8 mouse cellular contexts compared by ENCODE assay signal in the genomic region with DNA sequence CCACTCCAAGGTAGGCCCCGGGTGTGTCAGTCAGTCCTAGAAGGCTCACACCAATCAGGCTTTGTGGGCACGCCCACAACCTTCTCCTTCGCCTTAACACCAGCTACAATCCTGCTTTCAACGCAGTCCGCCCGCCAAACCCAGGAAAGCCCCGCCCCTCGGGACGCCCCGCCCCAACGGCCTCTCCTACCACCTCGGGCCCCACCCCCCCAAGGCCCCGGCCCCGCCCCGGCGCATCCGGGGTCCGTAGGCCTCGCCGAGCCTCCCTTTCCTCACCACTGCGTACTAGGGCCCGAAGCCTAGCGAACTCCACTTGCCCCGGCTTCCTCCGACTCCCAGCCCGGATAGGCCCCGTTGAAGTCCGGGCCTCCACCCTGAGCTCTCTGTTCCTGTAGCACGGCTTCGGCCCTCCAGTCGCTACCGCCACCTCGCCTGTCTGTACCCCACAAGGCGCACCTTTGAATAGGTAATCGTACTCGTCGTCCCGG. TPM values are rescaled to one million over a fixed set of nuclear protein-coding genes. Genes with fewer than 3 reads are reported as not detected.
A peak's percentile ranks its signal among the peaks of the same experiment; 100 is the strongest.
DNase-seq lines count a peak whose midpoint lies in the region; ATAC-seq and TF ChIP-seq lines count a peak whose summit lies in the region.

No protein-coding gene starts in this region.

- under 1% methylated on average over 38 of the region's 38 CpGs for WGBS in intestine, postnatal 0 days
- WGBS in midbrain, embryonic 10.5 days, result 1% methylated on average over 38 of the region's 38 CpGs

- intact Hi-C loops in left cerebral cortex, postnatal 36 days (cut with DNase I), result loop anchor here (1.0 kb wide), 1 partner anchor 75 kb away; no protein-coding TSS in a partner anchor

- H3K4me3 ChIP-seq in intestine, postnatal 0 days (ENCODE audit: low read depth, low read length), result peak overlapping the region; percentile 66
- H3K4me3 ChIP-seq in midbrain, embryonic 10.5 days, result peak overlapping the region; percentile 90

- peak overlapping the region; percentile 99 for H3K27ac ChIP-seq in intestine, postnatal 0 days (ENCODE audit: low read depth, low read length)
- H3K27ac ChIP-seq in midbrain, embryonic 10.5 days (replicated peaks), result peak overlapping the region; percentile 100

- H3K9ac ChIP-seq in intestine, postnatal 0 days (ENCODE audit: low read depth, low read length), result peak overlapping the region; percentile 87

- peak; percentile 93 for DNase-seq in adrenal gland, adult 8-10 months
- DNase-seq in embryo, embryonic 9.5 days (ENCODE audit: extremely low spot score), result peak; percentile 97
- DNase-seq in gastrocnemius, postnatal 4 days (ENCODE audit: low spot score in 2 of 2), result peak; percentile 93 to 96
- DNase-seq in left cerebral cortex, postnatal 36 days (ENCODE audit: low spot score in 2 of 2), result peak; percentile 86
- DNase-seq in midbrain, embryonic 10.5 days (ENCODE audit: low spot score), result peak; percentile 94
- DNase-seq in right cerebral cortex, postnatal 36 days (ENCODE audit: low spot score in 2 of 2), result peak; percentile 84 to 86
- peak; percentile 92 to 97 for DNase-seq in urinary bladder, postnatal 4 days (ENCODE audit: low spot score in 2 of 2)

- H3K27me3 ChIP-seq in intestine, postnatal 0 days (replicated peaks; ENCODE audit: control insufficient read depth, insufficient read depth, low read length), result no peaks in the 10 kb centered on the region
- H3K27me3 ChIP-seq in midbrain, embryonic 10.5 days (ENCODE audit: low read depth, poor library complexity, severe bottlenecking), result no peaks in the 10 kb centered on the region

- H3K4me2 ChIP-seq in intestine, postnatal 0 days (replicated peaks; ENCODE audit: low read depth), result peak overlapping the region; percentile 70

- H3K9me3 ChIP-seq in intestine, postnatal 0 days (ENCODE audit: control insufficient read depth), result no peaks in the 10 kb centered on the region
- H3K9me3 ChIP-seq in midbrain, embryonic 10.5 days (replicated peaks), result no peaks in the 10 kb centered on the region

- no peaks in the 10 kb centered on the region; the same call in none of the 2 replicates for H3K36me3 ChIP-seq in intestine, postnatal 0 days (ENCODE audit: control insufficient read depth, insufficient read depth)
- peaks cover 31% of the 10 kb centered on the region for H3K36me3 ChIP-seq in midbrain, embryonic 10.5 days

- peaks cover 23% of the 10 kb centered on the region for H3K4me1 ChIP-seq in intestine, postnatal 0 days (replicated peaks; ENCODE audit: control insufficient read depth, insufficient read depth, low read length)
- peaks cover 46% of the 10 kb centered on the region for H3K4me1 ChIP-seq in midbrain, embryonic 10.5 days

- no peak for TF ChIP-seq CTCF in intestine, postnatal 0 days (IDR thresholded peaks at IDR 0.05; ENCODE audit: low read depth)

- peak; percentile 89 for ATAC-seq in intestine, postnatal 0 days

RNA-seq across cellular contexts. Expression of a gene that starts 0.5 kb away (rescaled TPM):
- 100 to 1,000 TPM; 251 to 297 (median 270) TPM for total RNA-seq in adrenal gland, adult 8-10 months (2022)
- 100 to 1,000 TPM; 194 to 218 TPM for total RNA-seq in gastrocnemius, postnatal 4 days (2021)
- 157 and 160 TPM in 2 replicates for polyA plus RNA-seq in intestine, postnatal 0 days (2015; fragmentation: Nextera tagmentation; extraction: Ambion mirVana)
- 100 to 1,000 TPM; 328 to 372 TPM for total RNA-seq in left cerebral cortex, postnatal 36 days (2021)
- 363 and 422 TPM in 2 replicates for polyA plus RNA-seq in midbrain, embryonic 10.5 days (2016; fragmentation: Nextera tagmentation; extraction: Ambion mirVana)

RNA-seq across cellular contexts. Expression of a gene that starts 21.8 kb away (rescaled TPM):
- 10 to 100 TPM; 37.2 to 78.4 (median 46.3) TPM for total RNA-seq in adrenal gland, adult 8-10 months (2022)
- 10 to 100 TPM; 22.5 to 43.8 TPM for total RNA-seq in gastrocnemius, postnatal 4 days (2021)
- 26.7 and 33.5 TPM in 2 replicates for polyA plus RNA-seq in intestine, postnatal 0 days (2015; fragmentation: Nextera tagmentation; extraction: Ambion mirVana)
- 1 to 10 TPM; 3.3 to 4.8 TPM for total RNA-seq in left cerebral cortex, postnatal 36 days (2021)
- polyA plus RNA-seq in midbrain, embryonic 10.5 days (2016; fragmentation: Nextera tagmentation; extraction: Ambion mirVana), result 17.7 and 20.7 TPM in 2 replicates

RNA-seq across cellular contexts. Expression of a gene that starts 41.3 kb away (rescaled TPM):
- 100 to 1,000 TPM in 3 of 4 experiments, 10 to 100 TPM in 1; 96.1 to 125 (median 112) TPM for total RNA-seq in adrenal gland, adult 8-10 months (2022)
- total RNA-seq in gastrocnemius, postnatal 4 days (2021), result 10 to 100 TPM; 67.5 to 67.8 TPM
- 51.2 and 56.0 TPM in 2 replicates for polyA plus RNA-seq in intestine, postnatal 0 days (2015; fragmentation: Nextera tagmentation; extraction: Ambion mirVana)
- total RNA-seq in left cerebral cortex, postnatal 36 days (2021), result 10 to 100 TPM; 90.2 to 97.0 TPM
- 35.5 and 39.5 TPM in 2 replicates for polyA plus RNA-seq in midbrain, embryonic 10.5 days (2016; fragmentation: Nextera tagmentation; extraction: Ambion mirVana)

RNA-seq across cellular contexts. Expression of a gene that starts 50.5 kb away (rescaled TPM):
- 100 to 1,000 TPM in 3 of 4 experiments, 10 to 100 TPM in 1; 69.8 to 130 (median 111) TPM for total RNA-seq in adrenal gland, adult 8-10 months (2022)
- total RNA-seq in gastrocnemius, postnatal 4 days (2021), result 10 to 100 TPM; 31.6 to 33.4 TPM
- polyA plus RNA-seq in intestine, postnatal 0 days (2015; fragmentation: Nextera tagmentation; extraction: Ambion mirVana), result 14.8 and 14.9 TPM in 2 replicates
- total RNA-seq in left cerebral cortex, postnatal 36 days (2021), result 10 to 100 TPM; 27.0 to 44.8 TPM
- polyA plus RNA-seq in midbrain, embryonic 10.5 days (2016; fragmentation: Nextera tagmentation; extraction: Ambion mirVana), result 24.6 and 29.4 TPM in 2 replicates

Comparison
In these comparisons a context has a peak if more than half of its experiments do, and no peak if none do; other contexts are left out.
1. Peak in every context shown above with its lines: DNase-seq, ATAC-seq, H3K4me3 ChIP-seq and H3K27ac ChIP-seq.
2. RNA of a gene that starts 21.8 kb away (total RNA-seq): 37.2 to 78.4 TPM in adrenal gland, adult 8-10 months and 22.5 to 43.8 TPM in gastrocnemius, postnatal 4 days; 3.3 to 4.8 TPM in left cerebral cortex, postnatal 36 days; every median in the first group is over 4 times any median in the second.